Mouse (Mus musculus) C2C12 (cell line): ENCODE data around the gene Cfap221.

ENCODE experiments used
- CEBPB ChIP-seq: IDR thresholded peaks from one replicate; pipeline ENCODE4 v1.6.1; 2011; ENCODE audit warnings: low read depth, mild to moderate bottlenecking, control low read depth, moderate library complexity
- CTCF ChIP-seq: IDR thresholded peaks from one replicate; pipeline ENCODE4 v1.5.1; 2011; ENCODE audit not compliant: control insufficient read depth, insufficient read depth, insufficient read length
- FOSL1 ChIP-seq: IDR thresholded peaks from one replicate; pipeline ENCODE4 v1.8.0; 2011; ENCODE audit warnings: mild to moderate bottlenecking, low read length; ENCODE audit not compliant: poor library complexity, insufficient read depth, severe bottlenecking
- MAX ChIP-seq: IDR thresholded peaks from one replicate; pipeline ENCODE4 v1.6.1; 2011; ENCODE audit warnings: mild to moderate bottlenecking, control low read depth
- MYOG ChIP-seq: IDR thresholded peaks from one replicate; pipeline ENCODE4 v1.6.1; 2011; ENCODE audit not compliant: control insufficient read depth, insufficient read length; ENCODE audit errors: extremely low read depth
- USF1 ChIP-seq: IDR thresholded peaks from one replicate; pipeline ENCODE4 v1.6.1; 2011; ENCODE audit warnings: low read depth, mild to moderate bottlenecking, control low read depth, moderate library complexity

DNA sequence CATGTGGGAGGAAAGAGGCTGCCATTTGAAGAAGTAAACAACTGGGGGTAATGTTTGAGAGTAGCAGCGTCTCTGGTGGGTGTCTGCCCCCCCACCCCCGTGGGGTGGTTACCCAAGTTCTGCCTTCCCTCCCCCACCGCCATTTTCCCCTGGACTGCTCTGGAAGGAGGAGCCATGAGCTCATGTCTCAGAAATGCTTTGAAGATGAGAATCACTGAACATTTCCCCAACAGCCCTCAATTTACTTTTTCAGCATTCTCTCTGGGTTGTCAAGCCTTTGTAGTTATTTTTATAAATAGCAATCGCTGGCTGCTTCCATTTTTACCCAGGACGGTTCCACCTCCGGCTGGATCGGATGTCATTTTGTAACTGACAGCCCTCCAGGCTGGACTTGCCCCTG lies 110.7 kb downstream of the Cfap221 start:
- TF ChIP-seq CTCF (no peak), USF1 (no peak), FOSL1 (no peak), MAX (no peak), MYOG (no peak), CEBPB (no peak)
